Mouse (Mus musculus) bone marrow macrophage, adult 2 months (primary cell): ENCODE results near the gene Irf3. TPM values are rescaled to one million over a fixed set of nuclear protein-coding genes. Genes with fewer than 3 reads are reported as not detected.

Experiments used
- H3K27ac ChIP-seq: 2 replicates; pipeline ENCODE4 v1.5.1; 2012; ENCODE audit warnings: low read depth, low read length; ENCODE audit not compliant: insufficient read depth
- H3K4me1 ChIP-seq: 2 replicates; pipeline ENCODE4 v1.6.1; 2012; ENCODE audit warnings: low read length; ENCODE audit not compliant: control insufficient read depth, insufficient read depth
- H3K4me3 ChIP-seq: 2 replicates; pipeline ENCODE4 v1.5.1; 2012; ENCODE audit warnings: mild to moderate bottlenecking, low read length, moderate library complexity; ENCODE audit not compliant: insufficient read depth
- CTCF ChIP-seq: IDR thresholded peaks from 2 replicates; pipeline ENCODE4 v1.5.1; 2012; ENCODE audit warnings: low read depth, mild to moderate bottlenecking, low read length, moderate library complexity
- POLR2A ChIP-seq: IDR thresholded peaks from 2 replicates; pipeline ENCODE4 v1.6.1; 2012; ENCODE audit warnings: mild to moderate bottlenecking, low read depth, low read length, borderline replicate concordance
- polyA plus RNA-seq: library from polyadenylated mRNA; stranded (reverse); fragments of >200 nt; gene quantifications from 2 replicates; pipeline ENCODE4 v1.2.4, GENCODE M21; 2012; ENCODE audit not compliant: missing spikeins, insufficient read depth, insufficient read length

The Irf3 gene
- polyA plus RNA-seq, 1 experiment: 91.0 TPM

DNA sequence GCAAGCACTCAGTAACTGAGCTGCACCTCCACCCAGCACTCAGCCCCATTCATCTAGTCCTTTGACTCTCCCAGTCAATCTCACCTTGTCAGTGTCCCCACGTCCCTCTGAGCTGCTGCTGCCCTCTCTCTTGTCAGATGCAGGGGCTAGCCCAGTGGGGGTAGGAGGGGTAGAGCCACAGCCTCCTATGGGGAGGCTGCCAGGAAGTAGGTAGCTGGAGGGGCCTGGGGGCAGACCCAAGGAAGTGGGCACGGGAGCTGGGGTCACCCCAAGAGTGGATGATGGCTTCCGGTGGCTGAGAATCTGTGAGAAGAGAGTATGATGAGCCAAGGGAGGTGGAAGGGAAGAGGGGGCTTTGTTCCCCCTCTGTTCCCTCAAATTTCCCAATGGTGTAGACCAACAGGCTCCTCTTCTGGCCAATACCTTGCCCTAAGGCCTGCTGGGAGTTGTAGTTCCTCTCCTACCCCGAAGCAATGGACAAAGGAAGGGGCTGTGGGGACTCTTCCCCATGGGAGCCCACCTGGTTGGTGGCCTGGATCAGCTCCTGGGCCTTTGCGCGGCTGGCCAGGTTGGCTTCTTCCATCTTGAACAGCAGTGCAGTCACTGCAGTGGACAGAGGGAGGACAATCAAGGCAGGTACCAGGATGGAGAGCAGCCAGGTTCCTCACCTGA lies 8.0 kb downstream of the Irf3 start:
- Histone ChIP-seq H3K4me1 (no peaks in the 10 kb centered on the region), H3K4me3 (no peak overlapping the region), H3K27ac (no peak overlapping the region)
- TF ChIP-seq POLR2A: no peak
- no peak for TF ChIP-seq CTCF

DNA sequence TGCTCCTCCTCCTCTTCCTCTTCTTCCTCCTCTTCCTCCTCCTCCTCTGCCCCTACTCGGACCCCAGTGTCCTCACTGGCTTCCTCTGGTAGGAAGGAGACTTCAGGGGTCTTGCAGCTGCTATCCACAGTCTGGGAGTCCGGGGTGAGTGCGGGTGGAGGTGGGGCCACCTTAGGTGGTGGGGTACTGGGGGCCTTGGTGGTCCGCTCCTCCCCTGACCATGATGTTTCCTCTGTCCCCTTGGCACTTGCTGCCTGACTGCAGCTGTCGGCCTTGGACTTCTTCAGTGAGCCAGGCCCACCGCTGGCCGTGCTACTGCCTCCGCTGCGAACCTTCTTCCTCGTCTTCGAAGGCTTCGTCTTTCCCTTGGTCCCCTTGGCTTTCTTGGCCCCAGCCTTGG lies 9.1 kb downstream of the Irf3 start:
- no peak overlapping the region for H3K27ac ChIP-seq
- no peak overlapping the region for H3K4me3 ChIP-seq
- TF ChIP-seq CTCF: no peak
- TF ChIP-seq POLR2A: no peak
- no peaks in the 10 kb centered on the region for H3K4me1 ChIP-seq

DNA sequence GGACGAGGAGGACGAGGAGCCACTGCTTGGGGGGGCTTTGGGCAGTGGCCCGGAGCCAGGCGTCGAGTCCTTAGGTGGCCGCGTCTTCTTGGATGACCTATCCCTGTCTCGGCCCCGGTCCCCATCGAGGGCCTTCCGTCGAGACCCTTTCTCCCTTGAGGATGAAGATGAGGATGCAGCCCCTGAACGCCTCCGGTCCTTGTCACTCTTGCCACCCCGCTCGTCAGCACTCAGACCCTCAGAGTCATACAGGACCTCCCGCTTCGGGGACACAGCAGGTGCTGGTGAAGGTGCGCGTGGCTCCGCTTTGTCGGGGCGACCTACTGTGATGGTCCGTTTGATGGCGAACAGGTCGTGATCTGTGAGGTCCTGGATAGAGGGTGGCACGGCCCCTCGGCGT lies 9.7 kb downstream of the Irf3 start:
- Histone ChIP-seq H3K4me3 (no peak overlapping the region), H3K27ac (no peak overlapping the region), H3K4me1 (no peaks in the 10 kb centered on the region)
- TF ChIP-seq POLR2A (no peak), CTCF (no peak)

DNA sequence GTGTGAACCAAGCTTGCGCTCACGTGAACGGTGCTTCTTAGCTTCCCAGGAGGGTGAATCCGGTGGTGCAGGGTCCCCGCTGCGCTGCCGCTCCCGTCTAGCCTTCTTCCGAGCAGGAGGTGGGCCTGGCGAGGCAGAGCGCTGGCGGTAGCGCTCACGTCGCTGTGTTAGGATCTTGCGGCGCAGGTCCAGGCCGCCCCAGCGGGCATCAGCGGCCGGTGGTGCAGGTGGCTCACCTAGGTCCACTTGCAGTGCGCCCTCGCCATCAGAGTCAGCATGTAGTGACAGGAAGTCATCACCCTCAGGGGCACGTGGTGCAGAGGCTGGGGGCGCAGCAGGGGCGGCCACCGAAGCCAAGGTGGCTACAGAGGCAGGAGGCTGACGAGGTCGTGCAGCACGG lies 10.4 kb downstream of the Irf3 start:
- TF ChIP-seq CTCF (no peak), POLR2A (no peak)
- no peak overlapping the region for H3K4me3 ChIP-seq
- H3K4me1 ChIP-seq: no peaks in the 10 kb centered on the region
- no peak overlapping the region for H3K27ac ChIP-seq

DNA sequence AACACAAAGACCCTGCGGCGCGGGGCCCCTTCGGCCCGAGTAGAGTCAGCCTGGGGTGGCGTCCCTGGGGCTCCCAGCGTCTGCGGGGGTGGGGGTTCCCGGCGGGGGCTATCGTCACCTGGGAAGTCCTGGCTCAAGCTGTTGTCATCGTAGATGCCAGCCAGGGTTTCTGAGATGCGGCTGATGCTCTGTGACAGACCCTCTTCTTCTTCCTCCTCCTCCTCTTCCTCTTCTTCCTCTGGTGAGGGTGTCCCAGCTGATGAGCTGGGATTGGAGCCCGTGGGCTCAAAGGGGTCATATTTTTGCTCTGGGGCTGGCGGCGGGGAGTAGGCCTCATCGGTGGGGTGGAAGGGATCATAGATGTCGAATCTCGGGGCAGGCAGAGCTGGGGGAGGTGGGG lies 11.0 kb downstream of the Irf3 start:
- no peak overlapping the region for H3K27ac ChIP-seq
- no peaks in the 10 kb centered on the region for H3K4me1 ChIP-seq
- no peak overlapping the region for H3K4me3 ChIP-seq
- TF ChIP-seq CTCF (no peak), POLR2A (no peak)

DNA sequence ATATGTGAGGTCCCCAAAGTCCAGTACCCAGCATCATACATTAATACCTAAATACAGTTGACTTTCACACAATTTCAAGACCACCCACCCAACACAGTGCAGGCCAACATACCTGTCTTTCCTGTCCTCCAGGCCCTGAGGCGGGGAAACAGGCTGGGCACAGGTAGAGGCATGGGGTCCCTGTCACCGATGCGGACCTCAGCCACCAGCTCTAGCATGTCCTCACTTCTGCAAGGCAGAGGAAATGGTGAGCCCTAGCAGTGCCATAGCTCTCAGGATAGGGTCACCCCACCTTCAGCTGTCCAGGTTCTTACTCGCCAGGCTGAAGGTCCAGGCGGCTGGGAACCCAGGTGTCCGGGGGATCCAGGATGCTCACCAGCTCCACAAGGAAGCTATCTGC lies 14.6 kb downstream of the Irf3 start:
- TF ChIP-seq POLR2A: no peak
- TF ChIP-seq CTCF: no peak

DNA sequence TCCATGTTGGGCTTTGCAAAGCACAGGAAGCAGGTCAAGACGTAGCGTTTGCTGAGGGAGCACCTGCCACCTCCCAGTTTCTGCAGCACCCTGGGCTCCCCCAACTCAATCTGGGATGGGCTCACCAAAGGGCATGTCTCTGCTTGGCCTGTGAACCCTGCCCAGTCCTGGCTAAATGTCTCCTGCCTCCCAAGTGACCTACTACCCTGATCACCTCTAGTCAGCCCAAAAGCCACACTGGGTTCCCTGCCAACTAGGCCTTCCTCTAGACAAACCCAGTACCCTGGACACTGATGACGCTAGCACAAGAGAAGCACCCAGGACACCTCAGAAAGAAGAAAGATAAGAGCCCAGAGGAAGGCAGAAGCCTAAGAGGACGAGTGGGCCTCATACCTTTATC lies 15.4 kb downstream of the Irf3 start:
- TF ChIP-seq POLR2A: no peak
- no peak for TF ChIP-seq CTCF
- Histone ChIP-seq H3K4me1 (peaks cover 5% of the 10 kb centered on the region), H3K4me3 (no peak overlapping the region), H3K27ac (no peak overlapping the region)

More for the DNA sequence above, 14.6 kb downstream of the Irf3 start:
- H3K27ac ChIP-seq: no peak overlapping the region
- H3K4me1 ChIP-seq: peaks cover 5% of the 10 kb centered on the region
- no peak overlapping the region for H3K4me3 ChIP-seq

DNA sequence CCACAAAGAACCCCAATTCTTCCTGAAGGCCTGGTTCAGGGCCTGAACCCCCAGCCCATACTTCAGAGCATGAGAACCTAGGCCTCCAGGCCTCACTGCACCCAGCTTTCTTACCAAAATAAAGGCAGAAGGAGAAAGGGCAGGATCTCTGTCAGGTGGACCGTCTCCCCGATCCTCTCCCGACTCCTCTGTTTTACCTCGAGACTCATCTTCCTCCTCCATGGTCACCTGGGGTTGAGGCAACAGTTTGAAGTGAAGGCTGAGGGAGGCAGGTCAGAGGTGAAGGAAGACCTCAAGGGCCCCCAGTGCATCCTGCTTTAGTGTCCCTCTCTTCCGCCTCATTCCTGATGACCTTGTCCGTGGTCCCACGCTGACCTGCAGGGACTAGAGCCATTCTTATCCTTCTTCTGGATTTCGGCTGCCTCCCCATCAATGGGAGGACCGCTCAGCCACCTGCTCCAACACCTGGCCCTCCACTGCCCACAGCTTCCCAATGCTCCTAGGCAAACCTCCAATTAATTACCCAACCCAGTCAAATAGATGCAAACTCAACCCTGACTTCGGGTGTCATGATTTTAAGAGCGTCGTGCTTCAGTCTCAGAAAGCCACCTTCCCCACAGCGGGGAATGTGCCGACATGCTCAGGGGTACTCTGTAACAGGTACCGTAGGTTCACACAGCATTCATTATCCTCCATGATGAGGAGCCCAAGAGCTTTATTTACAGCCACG lies 16.1 kb downstream of the Irf3 start:
- H3K27ac ChIP-seq: no peak overlapping the region
- no peak for TF ChIP-seq CTCF
- no peak for TF ChIP-seq POLR2A
- H3K4me1 ChIP-seq: peaks cover 8% of the 10 kb centered on the region
- no peak overlapping the region for H3K4me3 ChIP-seq

DNA sequence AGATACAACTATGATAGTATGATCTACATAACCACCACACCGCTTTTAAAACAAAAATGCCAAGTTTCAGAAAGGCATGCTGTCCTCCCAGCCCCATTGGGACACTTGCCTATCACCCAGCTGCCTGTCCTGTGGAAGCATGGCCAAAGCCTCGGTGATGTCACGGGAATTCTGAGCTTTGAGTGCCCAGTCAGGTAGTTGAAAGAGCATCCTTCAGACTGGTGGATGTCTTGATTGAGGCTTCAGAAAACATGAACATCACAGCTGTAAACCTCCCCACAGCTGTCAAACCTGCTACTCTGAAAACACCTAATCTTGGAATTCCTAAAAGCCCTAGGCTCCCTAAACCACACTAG lies 16.6 kb downstream of the Irf3 start:
- Histone ChIP-seq H3K4me1 (peaks cover 14% of the 10 kb centered on the region), H3K4me3 (no peak overlapping the region), H3K27ac (no peak overlapping the region)
- no peak for TF ChIP-seq POLR2A
- no peak for TF ChIP-seq CTCF

DNA sequence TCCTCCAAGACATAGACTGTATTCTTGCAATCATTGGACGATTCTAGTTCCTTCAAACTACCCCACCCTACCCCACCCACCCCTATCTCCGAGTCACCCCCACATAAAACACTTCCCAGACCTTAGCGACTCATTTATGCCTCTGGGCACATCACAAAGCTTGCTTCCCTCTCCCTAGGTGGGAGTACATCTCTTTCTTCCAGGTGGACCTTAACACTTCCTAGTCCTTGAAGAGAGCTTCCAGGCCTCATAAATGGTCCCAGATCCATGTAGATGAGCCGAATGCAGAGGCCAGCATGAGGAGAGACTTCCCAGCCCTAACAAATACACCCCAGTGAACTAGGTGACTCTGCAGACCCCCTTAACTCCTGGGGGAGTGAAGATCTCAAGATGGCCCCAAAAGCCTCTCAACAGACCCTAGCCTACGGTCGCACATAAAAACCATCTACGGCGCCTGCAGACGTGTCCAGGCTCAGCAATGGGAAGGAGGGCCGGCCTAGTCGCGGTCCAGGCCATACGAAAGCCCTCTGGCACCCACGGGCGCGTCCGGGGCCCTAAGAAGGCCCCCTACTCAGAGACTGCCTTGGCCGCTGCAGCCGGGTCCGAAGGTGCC lies 18.0 kb downstream of the Irf3 start:
- Histone ChIP-seq H3K27ac (peak overlapping the region; percentile 66), H3K4me1 (peaks cover 20% of the 10 kb centered on the region), H3K4me3 (peak overlapping the region; percentile 69)
- no peak for TF ChIP-seq CTCF
- no peak for TF ChIP-seq POLR2A
